Mouse (Mus musculus) MN1 (cell line): ENCODE data around the gene Otop3.

Source experiments
- DNase-seq: peaks from one replicate; pipeline ENCODE4 v3.0.0-alpha.2; 2016; ENCODE audit warnings: low spot score

The Otop3 gene

DNA sequence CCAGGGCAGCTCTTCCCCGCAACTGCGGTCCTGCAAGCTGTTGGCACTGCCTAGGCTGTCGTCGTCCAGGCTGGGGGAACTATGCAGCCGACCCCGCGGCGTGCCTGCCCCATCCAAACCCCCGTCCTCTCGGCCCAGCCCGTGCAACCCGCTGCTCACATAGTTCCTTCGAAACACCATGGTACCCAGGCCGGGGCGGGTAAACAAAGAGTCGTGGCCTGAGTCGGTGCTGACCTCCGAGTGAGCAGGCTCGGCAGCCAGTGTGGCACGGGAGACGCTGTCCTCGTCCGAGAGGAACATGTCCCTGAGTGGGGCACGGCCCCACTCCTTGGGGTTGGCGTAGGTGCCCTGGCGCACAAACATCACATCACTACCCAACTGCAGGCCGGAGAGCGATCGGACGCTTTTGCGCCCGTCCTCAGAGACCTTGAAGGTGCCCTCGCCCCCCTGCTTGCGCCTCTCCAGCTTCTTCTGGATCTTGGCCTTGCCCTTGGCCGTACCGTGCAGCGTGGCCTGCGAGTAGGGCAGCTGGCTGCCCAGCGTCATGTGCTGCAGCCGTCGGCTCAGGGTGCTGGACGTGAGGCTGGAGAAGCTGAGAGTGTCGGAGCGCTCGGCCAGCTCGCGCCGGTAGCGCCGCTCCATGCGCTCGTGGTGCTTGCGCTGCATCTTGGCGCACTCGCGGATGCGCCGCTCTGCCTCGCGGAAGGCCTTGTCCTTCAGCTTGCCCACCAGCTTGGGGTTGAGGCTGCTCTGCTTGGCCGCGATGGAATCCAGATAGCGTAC lies 16.1 kb upstream of the Otop3 start:
- no peak for DNase-seq

DNA sequence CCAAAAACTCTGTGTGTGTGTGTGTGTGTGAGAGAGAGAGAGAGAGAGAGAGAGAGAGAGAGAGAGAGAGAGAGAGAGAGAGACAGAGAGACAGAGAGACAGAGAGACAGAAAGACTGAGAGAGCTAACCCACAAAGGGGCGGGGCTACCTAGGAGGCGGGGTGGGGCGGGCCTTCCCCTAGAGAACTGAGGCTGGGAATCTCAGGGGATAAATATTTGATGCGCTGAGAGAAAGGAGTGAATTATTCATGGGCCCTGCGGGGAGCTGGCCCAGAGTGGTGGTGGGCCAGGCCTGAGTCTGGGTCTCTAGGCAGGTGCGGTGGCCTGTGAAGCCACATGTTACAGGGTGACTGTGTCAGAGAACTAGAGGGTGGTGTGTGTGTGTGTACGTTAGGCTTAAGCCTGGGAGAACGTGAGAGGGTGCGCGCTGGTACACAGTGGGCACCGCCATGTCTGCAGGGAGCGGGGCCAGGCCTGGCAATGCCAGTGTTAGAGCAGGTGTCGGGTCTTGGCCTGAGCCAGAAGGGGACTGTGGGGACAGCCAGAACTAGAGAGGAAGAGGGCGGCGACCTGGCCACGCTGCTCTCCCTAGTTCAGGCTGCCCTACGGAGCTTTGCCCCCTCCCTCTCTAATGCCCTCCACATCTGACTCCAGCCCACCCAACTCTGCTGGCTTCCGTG lies 14.7 kb upstream of the Otop3 start:
- peak; percentile 21 for DNase-seq

DNA sequence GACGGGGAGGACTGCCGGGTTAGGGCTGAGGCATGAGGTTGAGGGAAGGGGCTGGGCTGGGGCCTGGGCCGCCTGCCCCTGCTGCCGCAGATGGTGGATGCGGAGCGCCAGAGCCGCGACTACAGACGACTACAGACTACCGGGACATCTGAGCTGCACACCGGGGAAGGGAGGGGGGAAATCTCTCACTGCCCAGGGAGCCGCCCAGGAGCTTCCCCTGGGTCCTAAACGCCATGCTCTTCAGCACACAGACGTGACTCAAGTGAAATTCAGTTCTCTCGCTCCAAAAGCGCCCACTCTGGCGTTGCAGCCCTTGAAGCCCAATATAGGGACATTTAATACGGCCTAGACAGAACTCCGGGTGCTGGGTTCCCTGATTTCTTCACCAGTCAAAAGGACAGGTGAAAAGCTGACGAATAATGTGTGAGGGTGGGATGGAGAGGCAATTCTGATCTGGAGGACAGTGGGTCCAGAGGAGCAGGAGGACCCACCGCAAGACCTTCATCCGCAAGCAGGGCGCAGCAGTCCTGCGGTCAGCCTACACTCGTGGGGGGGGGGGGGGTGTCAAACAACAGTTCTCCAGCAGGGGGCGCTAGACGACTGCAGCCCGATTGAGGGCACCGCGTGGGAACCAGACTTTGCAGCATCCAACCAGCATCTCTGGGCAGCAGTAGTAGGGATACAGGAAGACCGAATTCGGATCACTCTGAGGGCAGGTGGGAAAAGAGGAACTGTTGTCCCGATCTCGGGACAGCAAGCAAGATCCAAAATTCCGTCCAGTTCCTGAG lies 12.4 kb upstream of the Otop3 start, which contains the start of gene Ush1g:
TSS of gene Ush1g (minus strand) at position 136 of the 788 bp plus-strand sequence.
- DNase-seq, result peak; percentile 80

DNA sequence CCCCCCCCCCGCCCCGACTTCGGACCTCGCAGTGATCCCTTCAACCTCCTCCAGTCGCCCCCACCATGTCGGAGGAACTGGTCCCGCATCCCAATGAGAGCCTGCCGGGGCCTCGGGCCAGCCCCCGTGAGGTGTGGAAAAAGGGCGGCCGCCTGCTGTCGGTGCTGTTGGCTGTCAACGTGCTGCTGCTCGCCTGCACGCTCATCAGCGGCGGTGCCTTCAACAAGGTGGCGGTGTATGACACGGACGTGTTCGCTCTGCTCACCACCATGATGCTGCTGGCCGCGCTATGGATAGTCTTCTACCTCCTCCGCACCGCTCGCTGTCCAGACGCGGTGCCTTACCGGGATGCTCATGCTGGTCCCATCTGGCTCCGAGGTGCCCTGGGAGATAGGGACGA lies 11.2 kb upstream of the Otop3 start:
- DNase-seq, result no peak

DNA sequence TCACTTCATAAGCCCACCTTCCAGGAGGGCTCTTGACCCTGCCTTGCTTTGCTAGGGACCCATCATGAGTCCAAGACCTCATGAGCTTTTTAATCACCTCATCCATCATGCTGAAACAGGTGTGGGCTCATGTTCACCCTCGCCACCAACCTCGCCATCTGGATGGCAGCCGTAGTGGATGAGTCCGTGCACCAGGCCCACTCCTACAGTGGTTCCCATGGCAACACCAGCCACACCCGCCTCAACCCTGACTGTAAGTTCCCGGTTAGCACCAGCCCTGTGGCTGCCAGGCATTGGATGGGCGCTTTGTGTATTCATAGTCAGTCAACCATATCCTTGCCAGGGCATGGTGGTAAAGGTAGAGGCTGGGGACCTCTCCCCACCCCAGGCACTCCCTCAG lies 7.8 kb upstream of the Otop3 start:
- DNase-seq, result peak; percentile 74

DNA sequence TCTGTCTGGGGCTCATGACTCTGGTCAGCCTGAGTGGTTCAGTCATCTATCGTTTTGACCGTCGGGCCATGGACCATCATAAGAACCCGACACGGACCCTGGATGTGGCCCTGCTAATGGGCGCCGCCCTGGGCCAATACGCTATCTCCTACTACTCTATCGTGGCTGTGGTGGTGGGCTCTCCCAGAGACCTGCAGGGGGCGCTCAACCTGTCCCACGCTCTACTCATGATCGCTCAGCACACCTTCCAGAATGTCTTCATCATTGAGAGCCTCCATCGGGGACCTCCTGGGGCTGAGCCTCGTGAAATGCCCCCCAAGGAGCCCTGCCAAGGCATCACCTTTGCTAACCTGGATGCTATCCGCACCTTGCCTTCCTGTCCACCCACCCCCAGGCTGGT lies 5.2 kb upstream of the Otop3 start:
- DNase-seq, result no peak

DNA sequence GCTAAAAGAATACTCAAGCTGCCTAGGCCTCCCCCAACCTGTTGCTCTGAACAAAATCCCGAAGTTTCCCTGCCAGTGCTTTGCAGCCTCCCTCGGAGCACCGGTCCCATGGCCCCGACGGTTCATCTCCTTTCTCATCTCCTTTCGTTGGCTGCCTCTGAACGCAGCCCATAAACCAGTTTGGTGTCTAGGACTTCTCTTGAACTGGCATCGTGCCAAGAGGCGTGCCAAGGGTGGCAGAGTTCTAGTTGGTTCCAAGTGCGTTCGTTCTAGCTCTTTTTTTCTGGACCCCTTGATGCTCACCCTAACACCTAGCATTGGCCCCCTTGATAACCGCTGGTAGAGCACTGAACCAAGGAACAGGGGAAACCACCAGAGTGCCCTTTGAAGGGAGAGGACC lies 692 bp downstream of the Otop3 start:
- no peak for DNase-seq

DNA sequence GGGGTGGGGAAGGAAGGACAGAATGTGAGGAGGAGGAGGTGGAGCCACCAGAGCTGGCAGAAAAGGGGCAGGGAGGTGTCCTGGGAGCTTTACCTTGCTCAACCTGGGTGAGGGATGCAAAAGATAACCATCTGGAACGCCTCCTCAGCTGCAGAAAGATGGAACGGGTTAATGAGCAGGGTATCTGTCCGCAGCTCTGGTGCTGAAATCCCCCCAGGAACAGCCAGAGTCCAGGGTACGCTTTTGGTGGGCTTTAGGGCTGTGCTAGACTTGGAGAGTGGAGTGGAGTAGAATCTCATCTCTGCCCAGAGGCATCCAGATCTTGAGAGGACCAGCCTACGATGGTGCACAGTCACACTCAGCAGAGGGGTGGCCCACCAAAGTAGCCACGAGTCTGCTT lies 1.6 kb downstream of the Otop3 start:
- no peak for DNase-seq

DNA sequence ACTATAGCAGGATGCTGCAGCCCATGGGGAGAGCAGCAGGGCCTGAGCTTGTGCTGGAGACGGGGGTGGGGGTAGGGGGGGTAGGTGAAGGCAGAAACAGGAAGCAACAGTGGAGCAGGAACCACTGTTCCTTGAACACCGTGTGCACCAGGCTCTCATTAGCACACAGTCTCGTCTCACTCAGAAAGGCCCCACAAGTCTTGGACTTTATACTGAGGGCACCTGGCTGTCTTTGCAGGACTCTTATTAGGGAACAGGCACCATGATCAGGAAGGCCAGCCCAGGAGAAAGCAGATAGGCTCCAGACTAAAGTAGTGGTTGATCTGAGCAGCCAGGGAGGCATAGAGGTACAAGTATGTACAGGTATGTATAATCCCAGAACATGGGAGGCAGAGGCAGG lies 2.8 kb downstream of the Otop3 start:
- no peak for DNase-seq

DNA sequence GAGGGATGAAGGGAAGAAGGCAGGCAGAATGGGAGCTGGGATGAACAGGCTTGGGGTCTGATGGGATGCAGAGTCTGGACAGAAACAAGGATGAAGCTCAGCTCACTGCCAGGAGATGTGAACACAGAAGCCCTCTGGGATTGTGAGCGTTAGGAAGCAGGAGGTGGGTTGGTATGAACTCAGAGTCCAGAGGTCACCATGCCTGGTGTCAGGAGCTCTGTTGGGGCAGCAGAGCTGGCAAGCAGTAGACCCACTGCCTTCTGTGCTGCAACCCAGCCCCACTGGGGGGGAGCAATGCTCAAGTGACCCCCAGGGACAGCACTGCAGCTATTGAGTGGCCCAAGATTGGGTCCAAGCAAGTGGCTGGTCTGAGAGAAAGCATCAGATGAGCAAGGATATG lies 3.3 kb downstream of the Otop3 start:
- no peak for DNase-seq

DNA sequence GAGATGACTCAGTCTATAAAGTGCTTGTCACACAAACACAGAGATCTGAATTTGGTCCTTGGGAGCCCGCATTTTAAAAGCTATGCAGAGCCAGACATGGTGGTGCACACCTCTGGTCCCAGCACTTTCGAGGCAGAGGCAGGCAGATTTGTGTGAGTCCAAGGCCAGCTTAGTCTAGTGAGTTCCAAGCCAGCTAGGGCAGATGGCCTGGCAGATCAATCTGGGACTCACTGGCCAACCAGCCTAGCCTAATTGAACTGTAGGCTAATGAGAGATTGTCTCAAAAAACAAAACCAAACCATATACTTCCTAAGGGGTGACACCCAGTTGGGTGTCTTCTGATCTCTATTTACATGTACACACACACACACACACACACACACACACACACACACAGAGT lies 6.7 kb downstream of the Otop3 start:
- no peak for DNase-seq

DNA sequence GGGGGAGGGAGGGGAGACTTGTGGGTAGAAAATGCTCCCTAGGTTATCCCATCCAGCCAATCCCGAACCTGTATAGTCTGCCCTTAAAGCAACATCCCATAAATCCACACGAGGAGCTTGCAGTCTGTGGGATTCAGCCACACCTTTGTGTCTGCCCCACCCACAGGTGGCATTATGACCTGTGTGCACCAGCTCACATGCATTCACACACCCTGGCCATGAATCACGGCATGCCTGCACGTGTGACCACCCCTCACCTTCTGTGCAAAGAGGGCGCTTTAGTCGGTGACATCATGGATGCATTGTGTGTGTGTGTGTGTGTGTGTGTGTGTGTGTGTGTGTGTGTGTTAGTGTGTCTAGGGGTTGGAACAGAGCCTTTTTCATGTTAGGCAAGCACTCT lies 7.3 kb downstream of the Otop3 start:
- DNase-seq, result no peak

DNA sequence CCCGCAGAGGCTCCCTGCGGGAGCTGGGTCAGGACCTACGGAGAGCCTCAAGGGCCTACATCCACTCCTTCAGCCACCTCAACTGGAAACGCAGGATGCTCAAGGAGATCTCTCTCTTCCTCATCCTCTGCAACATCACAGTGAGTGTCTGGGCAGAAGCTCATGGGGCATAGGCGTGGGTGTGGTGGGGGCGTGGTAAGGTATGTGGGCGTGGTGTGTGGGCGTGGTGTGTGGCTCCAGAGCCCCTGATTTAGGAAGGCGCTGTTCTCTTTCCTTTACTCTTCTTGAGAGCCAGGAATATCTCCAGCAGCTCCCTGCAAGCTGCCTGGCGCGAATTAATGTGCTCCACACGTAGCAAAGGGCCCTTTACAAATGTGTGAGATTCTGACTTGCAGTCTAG lies 10.4 kb downstream of the Otop3 start:
- DNase-seq, result no peak

DNA sequence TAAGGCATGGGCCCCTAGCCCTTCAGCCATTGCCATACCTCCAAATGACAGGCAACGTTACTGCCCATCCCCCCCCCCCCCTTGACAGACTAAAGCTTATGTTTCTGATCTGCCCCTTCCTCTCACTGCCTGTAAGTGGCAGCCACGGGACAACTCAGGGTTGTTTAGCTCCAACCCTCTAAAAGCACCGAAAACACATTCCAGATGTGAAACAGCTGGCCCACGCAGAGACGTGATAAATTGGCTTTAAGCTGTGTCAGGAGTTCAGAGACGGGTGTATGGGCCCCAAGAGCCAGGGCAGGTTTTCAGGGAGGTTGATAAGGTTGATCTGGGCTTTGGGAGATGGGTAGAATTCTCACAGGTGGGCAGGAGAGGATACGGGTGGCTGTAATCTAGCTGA lies 11.0 kb downstream of the Otop3 start:
- no peak for DNase-seq

DNA sequence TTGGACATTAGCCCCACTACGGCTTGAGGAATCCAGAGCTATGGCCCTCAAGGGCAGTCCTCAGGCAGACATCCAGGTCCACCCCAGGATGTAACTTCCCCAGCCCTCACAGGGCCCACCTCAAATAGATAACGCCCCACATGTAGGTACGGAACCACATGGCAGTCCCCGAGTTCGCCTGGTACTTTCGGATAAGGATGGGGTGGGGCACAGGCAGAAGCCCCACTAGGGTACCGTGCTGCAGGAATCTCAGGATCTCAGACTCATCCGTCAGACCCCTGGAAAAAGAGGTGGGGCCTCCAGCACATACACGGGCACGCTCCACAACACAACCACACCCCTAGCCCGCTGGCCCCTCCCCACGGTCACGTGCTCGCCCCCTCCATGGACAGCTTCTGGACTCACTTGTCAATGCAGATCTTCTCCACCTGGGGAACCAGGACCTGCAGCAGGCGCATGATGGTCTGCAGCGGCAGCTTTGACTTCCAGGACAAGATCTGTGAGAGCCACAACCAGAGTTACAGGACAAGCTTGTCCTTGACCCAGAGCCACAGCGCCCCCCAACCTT lies 14.2 kb downstream of the Otop3 start:
- DNase-seq, result no peak

DNA sequence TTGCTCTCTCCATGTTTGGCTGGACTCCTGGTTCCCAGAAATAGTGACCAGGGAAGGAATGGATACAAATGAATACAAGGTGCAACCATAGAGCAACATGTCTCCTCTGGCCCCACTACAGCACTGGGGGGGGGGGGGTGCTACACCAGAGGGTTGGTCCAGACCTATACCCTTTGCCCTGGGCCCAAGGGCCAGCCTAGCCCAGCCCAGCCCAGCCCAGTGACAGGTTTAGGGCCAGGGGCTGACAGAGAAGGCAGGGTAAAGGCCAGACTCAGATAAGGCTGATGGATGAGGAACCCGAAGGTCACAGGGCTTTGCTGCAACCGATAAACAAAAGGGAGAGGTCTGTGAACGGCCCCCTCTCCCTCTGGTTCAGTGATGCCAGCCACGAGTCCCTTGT lies 15.4 kb downstream of the Otop3 start:
- DNase-seq, result no peak

DNA sequence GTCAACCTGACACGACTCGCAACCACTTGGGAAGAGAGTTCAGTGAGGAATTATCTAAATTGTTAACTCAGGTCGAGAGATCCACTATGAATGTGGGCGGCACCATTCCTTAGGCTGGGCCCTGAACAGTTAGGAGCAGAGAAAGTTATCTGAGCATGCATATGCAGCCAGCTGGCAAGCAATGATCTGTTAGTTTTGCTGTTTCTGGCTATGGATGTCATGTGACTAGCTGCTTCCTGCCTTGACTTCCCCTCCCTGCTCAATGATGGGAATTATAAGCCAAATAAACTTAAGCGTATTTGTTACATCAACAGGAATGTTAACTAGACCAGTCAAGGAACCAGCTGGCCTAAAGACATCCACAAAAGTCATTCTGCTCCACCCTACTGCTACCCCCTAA lies 18.8 kb downstream of the Otop3 start:
- DNase-seq, result no peak

DNA sequence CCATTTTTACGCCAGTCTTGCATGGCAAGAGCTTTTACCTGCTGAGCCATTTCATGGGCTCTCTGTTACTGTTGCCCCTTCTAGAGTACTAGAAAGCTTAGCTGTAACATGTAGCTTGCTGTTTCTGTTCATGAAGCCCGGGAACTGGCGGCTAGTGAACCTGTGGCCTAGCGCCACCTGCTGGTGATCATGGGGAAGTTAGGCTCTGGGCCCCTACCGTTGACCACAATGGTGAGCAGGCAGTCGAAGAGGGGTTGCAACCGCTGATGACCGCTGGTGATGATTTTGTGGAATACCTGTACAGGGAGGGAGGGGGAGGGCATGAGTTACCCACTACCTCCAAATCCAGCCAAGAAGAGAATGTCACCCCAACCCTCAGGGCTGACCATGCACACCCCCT lies 19.7 kb downstream of the Otop3 start:
- DNase-seq, result peak; percentile 86

DNA sequence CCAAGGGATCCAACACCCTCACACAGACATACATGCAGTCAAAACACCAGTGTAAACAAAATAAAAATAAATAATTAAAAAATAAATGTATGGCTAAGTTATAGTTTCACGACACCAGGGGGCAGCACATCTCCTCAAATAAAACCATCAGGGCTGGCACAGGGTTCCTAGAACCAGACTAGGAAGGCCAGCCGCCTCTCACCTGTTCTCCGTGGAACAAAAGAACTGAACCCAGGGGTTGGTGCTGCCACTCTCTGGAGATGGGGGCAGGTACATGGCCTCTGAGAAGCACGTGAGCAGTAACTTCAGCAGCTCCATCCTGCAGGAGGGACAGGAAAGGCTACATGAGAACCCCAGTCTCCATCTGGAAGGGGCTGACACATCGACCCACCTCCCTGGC lies 23.9 kb downstream of the Otop3 start:
- DNase-seq, result peak; percentile 86

DNA sequence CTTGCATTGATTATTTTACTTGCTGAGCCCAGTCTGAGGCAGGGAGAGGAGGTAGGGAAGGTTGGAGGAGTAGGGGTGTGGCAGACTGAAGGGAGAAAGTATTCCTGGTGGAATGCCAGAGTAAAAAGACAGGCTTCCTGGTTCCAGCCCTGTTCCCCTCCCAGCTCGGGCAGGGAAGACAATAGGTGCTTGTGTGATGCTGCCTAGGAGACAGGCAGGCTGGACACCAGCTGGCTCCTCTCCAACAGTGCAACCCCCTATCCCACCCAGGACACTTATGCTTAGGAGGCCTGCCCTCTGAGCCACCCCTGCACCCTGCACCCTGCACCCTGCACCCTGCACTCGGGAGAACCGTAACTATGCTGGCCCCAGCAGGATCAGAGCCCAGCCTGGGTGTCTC lies 24.8 kb downstream of the Otop3 start:
- DNase-seq, result peak; percentile 43

DNA sequence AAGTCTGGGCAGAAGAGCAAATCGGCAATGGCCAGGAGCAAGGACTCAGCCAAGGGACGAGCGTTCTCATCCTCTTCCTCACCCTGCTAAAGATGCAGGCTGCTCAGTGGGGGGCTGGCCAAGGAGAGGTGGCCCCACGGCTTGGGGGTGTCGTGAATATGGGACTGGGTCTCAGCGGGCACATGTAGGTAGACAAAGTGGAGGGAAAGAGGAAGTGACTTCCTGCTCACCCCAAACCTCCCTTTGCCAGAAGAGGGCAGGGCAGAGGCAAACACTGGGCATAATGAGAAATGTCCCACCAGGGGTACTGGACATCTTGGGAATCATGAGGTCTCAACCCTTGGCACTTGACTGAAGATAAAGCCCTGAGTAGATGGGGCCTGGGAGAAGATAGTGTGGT lies 25.2 kb downstream of the Otop3 start:
- peak; percentile 31 for DNase-seq

DNA sequence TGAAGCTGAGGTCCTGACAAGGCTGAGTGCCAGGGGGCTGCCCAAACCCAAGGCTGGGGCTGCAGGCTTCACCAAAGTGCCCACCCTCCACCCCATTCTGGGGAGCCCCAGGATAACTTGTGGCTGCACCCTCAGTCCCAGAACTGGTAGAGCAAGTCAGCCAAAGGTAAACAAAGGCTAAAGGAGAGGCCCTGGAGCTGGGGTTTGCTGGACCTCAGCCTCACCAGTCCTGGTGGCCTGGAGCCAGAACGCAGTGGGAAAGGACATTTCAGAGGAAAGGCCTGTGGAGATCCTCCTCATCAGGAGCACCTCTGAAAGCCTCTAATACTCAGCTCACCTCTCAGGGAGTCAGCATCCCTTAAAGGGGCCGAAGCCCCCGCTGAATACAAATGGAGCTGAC lies 29.6 kb downstream of the Otop3 start:
- DNase-seq, result no peak
